Mouse (Mus musculus): ENCODE measurements around the gene Csad. TPM values are rescaled to one million over a fixed set of nuclear protein-coding genes. Genes with fewer than 3 reads are reported as not detected.
"Not testable (repeated sequence)": the region's sequence is repeated elsewhere in the genome, so short reads cannot be mapped to it uniquely, and the experiment has no call there.

Gene Csad
- total RNA-seq, 2 experiments from 2014 or later: 6.3 to 6.4 TPM

DNA sequence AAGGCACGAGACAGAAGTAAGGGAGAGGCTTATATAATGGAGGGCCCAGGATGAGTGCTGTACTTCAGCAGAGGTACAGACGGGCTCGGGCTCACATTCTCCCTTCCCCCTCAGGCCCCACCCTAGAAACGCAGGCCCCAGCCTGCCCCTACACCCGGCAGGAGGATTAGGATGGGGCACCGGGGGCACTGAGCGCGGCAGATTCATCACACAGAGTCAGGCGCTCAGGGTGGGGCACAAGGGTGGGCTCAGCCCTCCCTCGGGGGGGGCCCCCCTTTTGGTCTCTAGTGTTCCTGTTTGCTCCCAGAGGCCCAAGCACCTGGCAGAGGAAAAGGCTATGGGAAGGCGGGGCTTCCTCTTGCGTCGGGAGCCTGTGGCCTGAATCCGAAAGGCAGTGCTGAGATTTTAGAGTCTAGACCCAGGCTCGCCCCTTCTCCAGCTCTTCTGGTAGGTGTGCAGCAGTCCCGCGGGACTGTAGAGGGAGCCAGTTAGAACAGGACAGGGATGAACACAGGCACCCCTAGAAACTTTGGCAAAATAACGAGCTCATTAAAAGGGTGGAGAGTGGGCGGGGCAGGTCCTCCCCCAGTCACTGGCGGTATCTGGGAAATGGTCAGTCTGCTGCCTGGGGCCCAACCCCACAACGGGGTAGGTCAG, 31.0 kb upstream of the Csad start:
- ATAC-seq (replicated peaks; ENCODE audit: poor library complexity): no peak

DNA sequence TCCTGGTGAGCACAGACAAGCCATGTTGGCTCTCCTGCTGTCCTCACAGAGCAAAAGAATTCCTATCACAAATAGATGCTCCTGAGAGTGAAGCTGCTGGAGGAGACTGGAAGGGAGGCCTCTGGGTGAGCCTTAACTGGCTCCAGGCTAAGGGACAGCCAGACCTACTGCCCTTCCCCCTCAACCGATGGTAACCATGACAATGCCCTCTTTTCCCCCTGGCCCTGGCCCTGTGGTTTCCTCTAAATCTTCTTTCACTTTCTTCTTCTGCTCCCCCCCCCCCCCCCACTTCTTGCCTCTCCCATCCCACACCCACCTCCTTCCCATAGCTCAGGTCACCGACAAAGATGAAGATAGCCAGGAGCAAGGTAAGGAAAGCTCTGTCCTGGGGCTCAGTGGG, 29.4 kb upstream of the Csad start:
- 0 out of 2 replicates have a peak, but pooled peaks have one; percentile 23 for ATAC-seq (replicated peaks; ENCODE audit: poor library complexity)

DNA sequence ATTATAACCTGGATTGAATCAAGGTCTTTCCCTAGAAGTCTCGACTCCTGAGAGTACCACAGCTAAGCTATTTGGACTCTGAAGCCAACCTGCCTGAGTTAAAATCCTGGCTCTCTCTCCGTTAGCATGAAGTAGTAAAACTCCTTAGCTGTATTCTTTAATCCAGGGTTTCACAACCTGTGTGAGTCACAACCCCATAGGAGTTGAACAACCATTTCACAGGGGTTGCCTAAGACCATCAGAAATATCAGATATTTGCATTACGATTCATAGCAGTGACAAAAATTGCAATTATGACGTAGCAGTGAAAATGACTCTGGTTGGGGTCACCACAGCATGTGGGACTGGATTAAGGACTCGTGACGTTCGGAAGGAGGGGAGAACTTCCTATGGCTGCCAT, 28.2 kb upstream of the Csad start:
- no peak for ATAC-seq (replicated peaks; ENCODE audit: poor library complexity)

- peak; percentile 82 for ATAC-seq (replicated peaks; ENCODE audit: poor library complexity)
These were observed 27.2 kb upstream of the Csad start, which contains the start of gene Itgb7 for GRCm38 (mm10) chr15:102231748-102232147. Itgb7 (minus strand) TSS chr15:102231944.

GRCm38 (mm10) chr15:102230408-102231321, 26.1 kb upstream of the Csad start:
- peak; percentile 29 for ATAC-seq (replicated peaks; ENCODE audit: poor library complexity)

DNA sequence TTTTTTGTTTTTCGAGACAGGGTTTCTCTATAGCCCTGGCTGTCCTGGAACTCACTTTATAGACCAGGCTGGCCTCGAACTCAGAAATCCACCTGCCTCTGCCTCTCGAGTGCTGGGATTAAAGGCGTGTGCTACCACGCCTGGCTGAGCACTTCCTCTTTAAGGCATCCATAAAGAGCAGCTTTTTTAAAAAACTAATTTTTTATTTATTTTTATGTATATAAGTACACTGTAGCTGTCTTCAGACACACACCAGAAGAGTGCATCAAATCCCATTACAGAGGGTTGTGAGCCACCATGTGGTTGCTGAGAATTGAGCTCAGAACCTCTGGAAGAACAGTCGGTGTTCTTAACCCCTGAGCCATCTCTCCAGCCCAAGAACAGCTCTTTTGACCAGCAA, 21.1 kb upstream of the Csad start:
- not testable (repeated sequence) for ATAC-seq (replicated peaks; ENCODE audit: poor library complexity)

DNA sequence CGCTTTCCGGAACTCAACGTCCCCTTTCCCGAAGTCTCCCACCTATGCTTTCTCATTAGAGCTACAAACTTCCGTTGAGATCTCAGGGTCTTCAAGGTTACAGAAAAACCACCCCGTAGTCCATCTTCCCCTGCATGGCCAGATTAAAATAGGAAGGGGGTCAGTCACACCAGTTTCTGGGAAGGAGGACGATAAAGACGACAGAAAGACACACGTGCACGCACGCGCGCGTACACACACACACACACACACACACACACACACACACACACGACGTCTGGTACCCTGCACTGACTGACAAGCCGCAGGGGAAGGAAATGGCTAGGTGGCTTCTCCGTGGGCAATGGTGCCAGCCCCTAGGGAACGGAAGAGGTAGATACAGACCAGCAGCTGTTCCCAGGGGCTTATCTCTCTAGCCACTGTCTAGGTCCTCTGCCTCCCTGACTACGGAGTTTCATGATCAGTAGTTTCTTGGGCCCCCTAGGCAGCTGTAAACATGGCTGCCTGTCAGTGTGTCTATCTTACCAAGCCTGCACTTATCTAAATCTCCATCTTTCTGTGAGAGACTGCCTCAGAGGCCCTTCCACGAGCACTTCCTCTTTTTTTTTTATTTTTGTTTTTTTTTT, 20.6 kb upstream of the Csad start:
- peak; percentile 90 for ATAC-seq (replicated peaks; ENCODE audit: poor library complexity)

GRCm38 (mm10) chr15:102224186-102224991, 19.9 kb upstream of the Csad start:
- peak; percentile 86 for ATAC-seq (replicated peaks; ENCODE audit: poor library complexity)

GRCm38 (mm10) chr15:102222386-102222785, 17.9 kb upstream of the Csad start:
- ATAC-seq (replicated peaks; ENCODE audit: poor library complexity): no peak

DNA sequence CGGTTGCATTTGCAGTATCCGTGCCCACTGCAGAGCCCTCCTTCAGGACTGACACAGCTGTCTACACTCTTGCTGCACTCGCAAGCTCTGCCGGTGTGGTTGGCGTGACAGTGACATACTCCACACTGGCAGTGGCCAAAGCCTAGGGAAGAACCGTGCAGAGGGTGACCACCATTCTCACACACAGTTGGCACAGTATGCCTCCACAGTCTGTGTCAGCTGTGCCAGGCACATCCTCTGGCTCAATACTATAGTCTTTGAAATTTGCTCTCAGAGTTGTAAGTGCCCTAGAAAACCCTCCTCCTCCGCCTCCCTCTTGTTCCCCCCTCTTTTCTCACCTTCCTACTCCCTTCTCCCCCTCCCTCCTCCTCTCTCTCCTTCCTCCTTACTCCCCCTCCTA, 12.8 kb upstream of the Csad start:
- ATAC-seq (replicated peaks; ENCODE audit: poor library complexity): no peak

DNA sequence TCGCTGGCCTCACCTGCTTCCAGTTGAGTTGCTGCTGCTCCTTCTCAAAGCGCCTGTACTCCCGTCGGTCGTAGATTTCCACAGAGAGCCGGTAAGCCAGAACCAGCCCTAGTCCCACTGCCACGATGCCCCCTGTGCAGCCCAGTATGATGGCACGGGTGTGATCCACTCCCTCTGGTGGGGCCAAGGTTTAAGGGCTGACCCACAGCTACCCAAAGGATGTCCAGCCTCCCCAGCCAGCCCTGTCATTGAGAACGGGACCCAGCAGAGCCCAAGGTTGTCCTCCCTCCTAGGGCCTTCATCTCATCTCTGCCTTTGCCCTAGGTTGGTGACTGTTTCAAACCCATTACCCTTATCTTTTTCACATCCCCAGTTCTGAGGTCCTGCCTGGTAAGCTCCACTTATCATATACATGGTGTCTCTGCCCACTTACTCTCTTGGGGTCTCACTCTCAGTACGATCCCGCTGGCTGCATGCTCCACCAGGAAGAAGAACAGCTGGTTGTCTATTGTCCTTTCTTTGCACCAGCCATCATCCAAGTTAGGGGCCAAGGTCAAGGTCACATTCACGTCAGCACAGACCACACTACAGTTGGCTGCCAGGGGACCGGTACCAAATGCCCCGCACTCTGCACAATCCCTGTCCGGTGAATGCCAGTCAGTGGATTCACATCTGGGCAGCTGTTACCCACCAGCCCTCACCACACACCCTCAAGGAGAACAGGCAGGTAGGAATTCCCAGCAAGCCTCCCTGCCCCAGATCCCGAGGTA, 12.1 kb upstream of the Csad start:
- no peak for ATAC-seq (replicated peaks; ENCODE audit: poor library complexity)

DNA sequence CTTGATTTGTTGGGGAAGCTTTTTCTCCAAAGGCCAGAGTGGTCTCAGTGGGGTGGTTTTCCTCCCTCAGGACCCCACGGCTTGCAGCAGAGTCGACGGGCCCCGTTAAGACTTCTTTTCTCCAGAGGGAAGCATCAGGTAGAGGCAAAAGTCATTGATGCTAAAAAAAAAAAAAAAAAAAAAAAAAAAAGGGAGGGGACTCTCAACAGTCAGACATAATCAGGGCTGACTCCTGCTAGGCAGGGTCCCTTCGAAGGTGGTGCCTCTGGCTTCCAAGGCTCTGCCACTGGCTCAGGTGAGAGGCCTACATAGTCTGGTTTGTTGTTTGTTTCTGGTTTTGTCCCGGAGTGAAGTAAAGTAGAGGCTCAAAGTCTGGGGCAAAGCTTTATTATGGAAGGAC, 11.1 kb upstream of the Csad start:
- no peak for ATAC-seq (replicated peaks; ENCODE audit: poor library complexity)

- ATAC-seq (replicated peaks; ENCODE audit: poor library complexity): no peak
These were observed 9.6 kb upstream of the Csad start for GRCm38 (mm10) chr15:102214132-102214531.

DNA sequence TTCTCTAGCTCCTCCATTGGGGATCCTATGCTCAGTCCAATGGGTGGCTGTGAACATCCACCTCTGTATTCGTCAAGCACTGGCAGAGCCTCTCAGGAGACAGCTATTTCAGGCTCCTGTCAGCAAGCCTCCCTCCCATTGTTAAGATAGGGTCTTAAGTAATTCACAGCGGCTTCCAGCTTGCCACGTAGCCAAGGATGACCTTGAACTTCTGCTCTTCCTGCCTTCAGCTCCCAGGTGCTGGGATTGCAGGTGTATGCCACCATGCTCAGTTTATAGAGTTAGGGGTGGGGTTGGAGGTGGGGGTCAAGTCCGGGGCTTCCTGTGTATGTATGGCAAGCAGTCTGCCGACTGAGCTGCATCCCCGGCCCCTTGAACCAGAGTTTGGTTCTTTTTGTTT, 7.4 kb upstream of the Csad start:
- no peak for ATAC-seq (replicated peaks; ENCODE audit: poor library complexity)

- no peak for ATAC-seq (replicated peaks; ENCODE audit: poor library complexity)
These were observed 6.3 kb upstream of the Csad start for GRCm38 (mm10) chr15:102210816-102211215.

- no peak for ATAC-seq (replicated peaks; ENCODE audit: poor library complexity)
These were observed 4.6 kb upstream of the Csad start for GRCm38 (mm10) chr15:102209114-102209513.

- ATAC-seq (replicated peaks; ENCODE audit: poor library complexity): peak; percentile 16; the same call in 1 of the 2 replicates
These were observed 3.6 kb upstream of the Csad start for GRCm38 (mm10) chr15:102208092-102208561.

GRCm38 (mm10) chr15:102207351-102207750, 2.8 kb upstream of the Csad start:
- no peak for ATAC-seq (replicated peaks; ENCODE audit: poor library complexity)

DNA sequence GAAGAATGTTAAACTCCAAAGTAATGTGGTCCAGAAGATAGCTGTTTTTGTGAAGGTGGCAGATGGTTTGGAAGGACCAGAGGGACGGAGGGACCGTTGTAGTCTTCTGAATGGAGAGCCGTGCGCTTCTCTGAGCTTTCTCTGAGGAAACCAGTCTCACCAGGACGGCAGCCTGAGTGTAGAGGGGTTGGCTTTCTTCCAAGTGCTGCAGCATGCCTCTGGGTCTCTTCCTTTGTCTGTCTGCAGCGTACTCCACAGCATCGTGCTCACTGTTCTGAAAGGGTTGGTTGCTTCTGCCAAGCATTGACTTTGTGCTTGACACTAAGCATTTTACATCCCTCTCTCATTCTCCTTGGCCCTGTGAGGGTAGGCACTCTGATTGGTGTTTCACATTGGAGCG, 1.3 kb upstream of the Csad start:
- ATAC-seq (replicated peaks; ENCODE audit: poor library complexity): no peak

GRCm38 (mm10) chr15:102203835-102204381, 616 bp downstream of the Csad start:
- peak; percentile 19 for ATAC-seq (replicated peaks; ENCODE audit: poor library complexity)

Measured in megakaryocyte progenitor cell, adult 5-6 weeks (primary cell).